In genomic region chr11:102370285-102370684, GRCm38 (mm10) we compare ENCODE assay signal across 22 mouse cellular contexts. TPM values are rescaled to one million over a fixed set of nuclear protein-coding genes. Genes with fewer than 3 reads are reported as not detected.
"Had no signal": no experiment of that assay in that cellular context is flagged by ENCODE, and none has a peak within 500 bp of the region (broad histone marks: within the 10 kb centered on the region; RNA-seq: fewer than 3 reads in every experiment).

No protein-coding gene starts in this region.

- H3K36me3 ChIP-seq: limb, embryonic 12.5 days; limb, embryonic 15.5 days; midbrain, embryonic 13.5 days; neural tube, embryonic 13.5 days; stomach, embryonic 15.5 days had no signal

- ATAC-seq: inflammation-experienced regulatory T-cells, adult 6 months; intestine, embryonic 16.5 days; lung, postnatal 0 days; midbrain, embryonic 13.5 days; midbrain, embryonic 16.5 days had no signal

- H3K9ac ChIP-seq: limb, embryonic 12.5 days; limb, embryonic 15.5 days; lung, embryonic 14.5 days; midbrain, embryonic 13.5 days; neural tube, embryonic 13.5 days; stomach, embryonic 15.5 days had no signal

- DNase-seq: kidney, adult 18-20 months; kidney, postnatal 14 days; kidney, postnatal 4 days; left cerebral cortex, postnatal 4 days; lung, embryonic 14.5 days; retina, postnatal 1 day; right cerebral cortex, postnatal 25 days; spleen, adult 18-20 months; thymus, postnatal 25 days had no signal

- H3K4me3 ChIP-seq: limb, embryonic 12.5 days; limb, embryonic 15.5 days; midbrain, embryonic 13.5 days; myocyte; neural tube, embryonic 13.5 days; stomach, embryonic 15.5 days had no signal

- H3K27ac ChIP-seq: limb, embryonic 12.5 days; limb, embryonic 15.5 days; macrophage; midbrain, embryonic 13.5 days; neural tube, embryonic 13.5 days; stomach, embryonic 15.5 days had no signal

- H3K27me3 ChIP-seq: stomach, embryonic 15.5 days had no signal

- H3K9me3 ChIP-seq: limb, embryonic 12.5 days; limb, embryonic 15.5 days; midbrain, embryonic 13.5 days; neural tube, embryonic 13.5 days; stomach, embryonic 15.5 days had no signal

- H3K4me2 ChIP-seq: limb, embryonic 12.5 days; limb, embryonic 15.5 days; lung, embryonic 14.5 days; midbrain, embryonic 13.5 days; neural tube, embryonic 13.5 days; stomach, embryonic 15.5 days had no signal

RNA-seq across cellular contexts. Expression of gene Slc4a1, which starts 4.3 kb away (rescaled TPM):
- polyA plus RNA-seq: macrophage, myocyte had no signal

RNA-seq across cellular contexts. Expression of gene Rundc3a, which starts 22.9 kb away (rescaled TPM):
- total RNA-seq: megakaryocyte, adult 5-6 weeks; monocyte, adult 5-6 weeks had no signal
